Mouse (Mus musculus) E14TG2a.4 (cell line): ENCODE data around the gene Hebp1.

Experiments
- CTCF ChIP-seq: conservative IDR thresholded peaks from 2 replicates; pipeline ENCODE4 v1.5.1; 2014; ENCODE audit warnings: low read length
- NANOG ChIP-seq: IDR thresholded peaks from 2 replicates; pipeline ENCODE4 v1.6.1; 2014; ENCODE audit warnings: borderline replicate concordance, low read length, mixed read lengths
- POU5F1 ChIP-seq: IDR thresholded peaks from 2 replicates; pipeline ENCODE4 v1.6.1; 2014; ENCODE audit warnings: low read length, borderline replicate concordance

- TF ChIP-seq POU5F1 (no peak), CTCF (no peak), NANOG (no peak)
Measured at GRCm38 (mm10) chr6:135149175-135149574, 48.6 kb downstream of the Hebp1 start.
